Mouse (Mus musculus) embryonic fibroblast, embryonic 13.5 days (primary cell): ENCODE measurements at regions not wholly inside any gene's neighbourhood (a gene's known extent, or its start where the extent isn't known, plus 50 kb on each side); places are given as distances from the start of the nearest gene placed in this dataset.

Experiments
- H3K27ac ChIP-seq: 2 replicates; pipeline ENCODE4 v1.5.1; 2012; ENCODE audit warnings: low read length, control low read depth, inconsistent platforms; ENCODE audit not compliant: insufficient read depth
- H3K4me1 ChIP-seq: 2 replicates; pipeline ENCODE4 v1.6.1; 2011; ENCODE audit warnings: low read length; ENCODE audit not compliant: control insufficient read depth, insufficient read depth
- H3K4me3 ChIP-seq: 2 replicates; pipeline ENCODE4 v1.5.1; 2011; ENCODE audit warnings: mild to moderate bottlenecking, control low read depth, low read length; ENCODE audit not compliant: insufficient read depth
- CTCF ChIP-seq: IDR thresholded peaks from 2 replicates; pipeline ENCODE4 v1.5.1; 2011; ENCODE audit warnings: mild to moderate bottlenecking, control low read depth, low read length, moderate library complexity, borderline replicate concordance; ENCODE audit not compliant: insufficient read depth
- POLR2A ChIP-seq: IDR thresholded peaks from 2 replicates; pipeline ENCODE4 v1.6.1; 2011; ENCODE audit warnings: low read depth, mild to moderate bottlenecking, control low read depth, low read length, moderate library complexity

- no peak overlapping the region for H3K27ac ChIP-seq
- no peaks in the 10 kb centered on the region for H3K4me1 ChIP-seq
- TF ChIP-seq POLR2A (no peak), CTCF (no peak)
- H3K4me3 ChIP-seq: no peak overlapping the region
Measured at GRCm38 (mm10) chr5:47426467-47426866, 556.5 kb upstream of the Slit2 start.

DNA sequence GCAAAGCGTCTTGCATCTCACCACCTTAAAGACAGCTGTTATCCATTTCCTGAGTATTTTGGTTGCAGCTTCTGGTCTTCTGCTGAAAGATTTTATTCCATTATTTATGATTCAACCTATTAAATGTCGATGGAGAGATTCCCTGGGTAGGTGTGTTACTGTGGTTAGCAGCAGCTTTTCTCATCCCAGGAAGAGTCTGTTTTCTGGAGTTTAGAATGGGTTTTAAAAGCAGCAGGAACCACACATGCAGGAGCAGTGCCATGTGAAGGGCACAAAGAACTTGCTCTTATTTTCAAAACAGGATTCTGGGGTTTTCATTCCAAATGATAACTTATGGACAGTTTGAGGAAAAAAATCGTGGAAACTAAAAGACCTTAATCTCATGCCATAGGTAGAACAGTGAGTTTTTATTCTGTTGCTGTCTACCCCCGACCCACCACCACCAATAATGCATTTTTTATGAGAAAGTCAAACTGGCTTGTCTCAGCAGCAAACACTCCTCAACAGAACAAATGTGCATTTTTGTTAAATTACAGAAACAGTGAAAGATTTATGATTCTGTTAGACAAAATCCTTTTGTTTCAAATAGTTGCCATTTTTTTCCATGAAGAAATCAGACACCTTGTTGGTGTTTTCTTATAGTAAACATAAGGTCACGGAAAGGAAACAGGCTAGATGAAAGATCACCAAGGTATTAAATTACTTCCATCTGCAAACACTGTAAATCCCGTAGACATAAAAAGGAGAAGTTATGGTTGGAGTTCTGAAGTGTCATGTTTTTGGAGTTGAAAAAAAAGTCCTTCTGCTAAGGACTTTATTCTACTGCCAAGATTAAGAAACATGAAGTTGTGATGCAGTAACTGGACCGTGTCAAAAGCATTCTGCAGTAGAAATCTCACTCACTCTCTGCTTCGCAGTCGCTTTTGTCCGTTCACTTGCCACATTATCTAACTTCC lies 553.4 kb upstream of the Slit2 start:
- Histone ChIP-seq H3K4me3 (no peak overlapping the region), H3K4me1 (no peaks in the 10 kb centered on the region), H3K27ac (no peak overlapping the region; the same call in 1 of the 2 replicates)
- TF ChIP-seq CTCF: no peak
- TF ChIP-seq POLR2A: no peak

DNA sequence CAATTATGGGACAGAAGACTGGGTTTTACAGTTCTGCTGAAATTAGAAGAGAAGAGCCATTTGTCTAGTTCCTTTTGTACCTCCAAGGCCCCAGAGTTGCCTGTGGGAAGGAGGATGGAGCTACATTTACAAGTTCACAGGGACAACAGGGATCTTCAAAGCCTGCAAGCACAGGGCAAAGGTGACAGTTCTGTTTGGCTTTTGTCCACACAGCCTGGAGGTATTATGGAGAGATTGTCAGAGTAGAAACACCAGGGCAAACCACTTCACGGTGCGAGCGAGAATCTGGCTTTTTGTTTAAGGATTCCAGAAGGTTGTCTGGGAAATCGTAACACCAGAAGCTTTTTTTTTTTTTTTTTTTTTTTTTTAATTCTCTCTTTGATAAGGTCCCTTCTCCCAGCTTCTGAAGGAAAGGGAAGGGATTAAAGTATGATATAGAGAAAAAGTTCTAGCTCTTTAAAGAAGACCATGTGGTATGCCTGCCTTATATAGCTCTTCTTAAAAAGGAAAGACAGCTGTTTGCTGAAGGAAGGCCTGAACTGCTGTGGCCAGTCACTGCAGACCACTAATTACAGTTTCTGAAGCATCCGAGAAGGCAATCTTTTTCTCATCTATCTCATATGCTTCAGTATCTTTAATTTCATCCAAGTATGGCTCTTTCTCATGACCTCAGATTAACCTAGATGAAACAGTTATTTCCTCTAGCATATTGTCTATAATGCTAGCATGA lies 551.2 kb upstream of the Slit2 start:
- H3K27ac ChIP-seq: no peak overlapping the region

DNA sequence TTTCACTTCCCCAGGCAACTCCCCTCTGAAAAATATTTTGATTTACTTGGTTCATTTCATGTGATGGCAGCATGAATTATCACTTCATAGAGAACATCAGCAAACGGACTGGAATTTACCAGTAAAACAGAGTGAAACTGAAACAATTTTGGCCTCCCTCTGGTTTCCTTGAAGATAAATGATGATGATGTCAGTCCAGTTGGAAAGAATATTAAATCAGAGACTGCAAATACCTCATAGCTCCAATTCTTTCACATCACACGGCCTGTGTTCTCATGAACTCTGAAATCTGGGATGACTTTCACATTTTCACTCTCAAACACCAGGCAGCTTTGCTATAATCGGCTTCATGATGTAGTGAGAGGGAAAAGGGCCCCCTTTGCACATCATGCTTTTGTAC lies 546.5 kb upstream of the Slit2 start:
- Histone ChIP-seq H3K27ac (no peak overlapping the region), H3K4me1 (no peaks in the 10 kb centered on the region), H3K4me3 (no peak overlapping the region)
- TF ChIP-seq CTCF: no peak

More for the DNA sequence above, 551.2 kb upstream of the Slit2 start:
- no peak for TF ChIP-seq POLR2A
- TF ChIP-seq CTCF: no peak
- Histone ChIP-seq H3K4me1 (no peaks in the 10 kb centered on the region), H3K4me3 (no peak overlapping the region)

DNA sequence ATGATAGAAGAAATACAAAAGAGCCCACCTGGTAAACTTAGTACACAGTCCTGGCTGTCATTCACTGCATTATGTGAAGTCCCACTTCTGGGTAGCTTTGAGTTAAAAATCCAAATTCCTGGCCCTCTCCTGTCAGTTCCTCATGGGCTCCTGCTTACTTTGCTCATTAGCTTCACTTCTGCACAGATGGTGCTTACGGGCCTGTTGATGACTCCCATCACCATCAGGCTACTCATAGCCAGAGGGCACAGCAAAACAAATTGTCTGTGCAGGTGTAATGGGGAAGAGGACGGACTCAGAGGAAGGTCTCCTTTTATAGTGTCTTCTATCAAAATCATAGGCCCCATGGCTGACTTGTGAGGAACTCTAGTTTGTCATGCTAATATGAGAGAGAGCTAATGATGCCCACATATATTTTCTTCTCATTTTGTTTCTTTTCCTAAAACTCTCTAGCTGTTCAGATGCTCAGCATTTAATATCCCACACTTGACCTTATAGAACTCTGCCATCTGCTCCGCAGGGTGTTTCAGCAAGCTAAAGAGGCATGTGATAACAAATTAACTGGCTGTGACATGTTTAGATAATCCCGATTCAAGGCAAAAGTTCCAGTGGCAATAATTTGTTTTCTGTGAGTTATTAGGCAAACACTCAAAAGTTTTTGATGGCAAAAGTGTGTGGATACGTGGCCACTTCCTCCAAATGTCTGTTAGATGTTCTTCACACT lies 536.5 kb upstream of the Slit2 start:
- no peak overlapping the region for H3K4me3 ChIP-seq
- H3K27ac ChIP-seq: no peak overlapping the region
- TF ChIP-seq CTCF (no peak), POLR2A (no peak)
- H3K4me1 ChIP-seq: no peaks in the 10 kb centered on the region

- H3K27ac ChIP-seq: no peak overlapping the region
Measured at GRCm38 (mm10) chr5:47464848-47465247, 518.1 kb upstream of the Slit2 start.

GRCm38 (mm10) chr5:47469394-47469793 lies 513.5 kb upstream of the Slit2 start:
- no peak for TF ChIP-seq POLR2A
- TF ChIP-seq CTCF: no peak

More at GRCm38 (mm10) chr5:47464848-47465247, 518.1 kb upstream of the Slit2 start:
- TF ChIP-seq POLR2A: no peak
- TF ChIP-seq CTCF: no peak
- Histone ChIP-seq H3K4me1 (no peaks in the 10 kb centered on the region), H3K4me3 (no peak overlapping the region)

DNA sequence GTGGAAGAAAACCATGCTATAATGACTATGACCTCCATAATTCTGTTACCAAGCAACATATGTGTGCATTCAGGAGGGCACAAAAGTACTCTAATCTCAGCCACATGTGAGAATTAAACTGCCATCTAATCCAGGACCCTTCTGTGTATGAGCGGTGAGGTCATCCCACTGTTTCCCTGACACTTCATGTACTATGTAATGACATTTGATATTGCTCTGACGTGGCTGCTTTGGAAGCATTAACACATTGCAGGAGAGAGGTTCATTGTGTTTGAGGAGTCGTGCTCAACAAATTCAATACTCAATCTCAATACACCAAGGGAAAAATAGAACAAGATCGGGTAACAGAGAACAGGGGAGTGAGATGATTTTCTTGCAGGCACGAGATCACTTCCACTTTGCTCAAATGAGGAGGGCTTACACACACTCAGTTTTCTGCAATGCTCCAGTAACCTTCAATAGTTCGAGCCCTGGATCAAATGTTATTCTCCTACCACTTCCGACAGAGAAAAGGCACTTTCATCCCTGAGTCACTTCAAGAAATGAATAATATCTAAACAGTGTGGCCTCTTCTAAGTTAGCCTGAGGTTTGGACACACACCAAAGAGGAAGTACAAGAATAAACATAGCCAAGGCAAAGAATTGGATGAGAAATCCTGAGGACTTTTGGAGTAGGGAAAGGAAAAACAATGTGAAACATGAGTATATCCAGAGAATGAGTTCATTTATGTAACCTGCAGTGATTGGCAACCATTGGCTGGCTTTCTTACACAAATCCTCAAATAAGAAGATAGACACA lies 510.7 kb upstream of the Slit2 start:
- peak overlapping the region; percentile 85 for H3K27ac ChIP-seq

More at GRCm38 (mm10) chr5:47469394-47469793, 513.5 kb upstream of the Slit2 start:
- H3K4me1 ChIP-seq: peaks cover 5% of the 10 kb centered on the region
- H3K27ac ChIP-seq: no peak overlapping the region
- H3K4me3 ChIP-seq: no peak overlapping the region

GRCm38 (mm10) chr5:47479908-47480307 lies 503.0 kb upstream of the Slit2 start:
- H3K27ac ChIP-seq: no peak overlapping the region
- no peak overlapping the region for H3K4me3 ChIP-seq
- H3K4me1 ChIP-seq: no peaks in the 10 kb centered on the region
- no peak for TF ChIP-seq POLR2A
- TF ChIP-seq CTCF: no peak

More for the DNA sequence above, 510.7 kb upstream of the Slit2 start:
- TF ChIP-seq CTCF (no peak), POLR2A (no peak)
- peaks cover 5% of the 10 kb centered on the region for H3K4me1 ChIP-seq
- no peak overlapping the region for H3K4me3 ChIP-seq
